Mouse (Mus musculus): ENCODE data around the gene Fndc3b.

Fndc3b gene

GRCm38 (mm10) chr3:27670416-27670815, 40.7 kb downstream of the Fndc3b start:
- no peak for DNase-seq (ENCODE audit: low spot score in 2 of 2)

- no peak for DNase-seq (ENCODE audit: low spot score in 2 of 2)
Measured at GRCm38 (mm10) chr3:27667280-27667679, 43.8 kb downstream of the Fndc3b start.

- no peak for DNase-seq (ENCODE audit: low spot score in 2 of 2)
Measured at GRCm38 (mm10) chr3:27665338-27665737, 45.8 kb downstream of the Fndc3b start.

GRCm38 (mm10) chr3:27663221-27663620, 47.9 kb downstream of the Fndc3b start:
- DNase-seq (ENCODE audit: low spot score in 2 of 2) = no peak

- no peak for DNase-seq (ENCODE audit: low spot score in 2 of 2)
Measured at GRCm38 (mm10) chr3:27658198-27658763, 52.8 kb downstream of the Fndc3b start.

- no peak for DNase-seq (ENCODE audit: low spot score in 2 of 2)
Measured at GRCm38 (mm10) chr3:27656764-27657390, 54.2 kb downstream of the Fndc3b start.

GRCm38 (mm10) chr3:27655673-27656072, 55.4 kb downstream of the Fndc3b start:
- no peak for DNase-seq (ENCODE audit: low spot score in 2 of 2)

GRCm38 (mm10) chr3:27655042-27655441, 56.1 kb downstream of the Fndc3b start:
- no peak for DNase-seq (ENCODE audit: low spot score in 2 of 2)

- DNase-seq (ENCODE audit: low spot score in 2 of 2) = no peak
Measured at GRCm38 (mm10) chr3:27652451-27653011, 58.6 kb downstream of the Fndc3b start.

- DNase-seq (ENCODE audit: low spot score in 2 of 2) = no peak
Measured at GRCm38 (mm10) chr3:27651731-27652130, 59.4 kb downstream of the Fndc3b start.

- DNase-seq (ENCODE audit: low spot score in 2 of 2) = no peak
Measured at GRCm38 (mm10) chr3:27650083-27650482, 61.0 kb downstream of the Fndc3b start.

GRCm38 (mm10) chr3:27649316-27649715, 61.8 kb downstream of the Fndc3b start:
- DNase-seq (ENCODE audit: low spot score in 2 of 2) = no peak

- no peak for DNase-seq (ENCODE audit: low spot score in 2 of 2)
Measured at GRCm38 (mm10) chr3:27642381-27642780, 68.7 kb downstream of the Fndc3b start.

GRCm38 (mm10) chr3:27639701-27640100, 71.4 kb downstream of the Fndc3b start:
- DNase-seq (ENCODE audit: low spot score in 2 of 2) = no peak

- no peak for DNase-seq (ENCODE audit: low spot score in 2 of 2)
Measured at GRCm38 (mm10) chr3:27637046-27637661, 74.0 kb downstream of the Fndc3b start.

GRCm38 (mm10) chr3:27635776-27636175, 75.3 kb downstream of the Fndc3b start:
- DNase-seq (ENCODE audit: low spot score in 2 of 2) = no peak

GRCm38 (mm10) chr3:27632880-27633279, 78.2 kb downstream of the Fndc3b start:
- DNase-seq (ENCODE audit: low spot score in 2 of 2) = no peak

- no peak for DNase-seq (ENCODE audit: low spot score in 2 of 2)
Measured at GRCm38 (mm10) chr3:27631112-27631511, 80.0 kb downstream of the Fndc3b start.

GRCm38 (mm10) chr3:27629716-27630115, 81.4 kb downstream of the Fndc3b start:
- DNase-seq (ENCODE audit: low spot score in 2 of 2) = no peak

GRCm38 (mm10) chr3:27626301-27626700, 84.8 kb downstream of the Fndc3b start:
- no peak for DNase-seq (ENCODE audit: low spot score in 2 of 2)

- no peak for DNase-seq (ENCODE audit: low spot score in 2 of 2)
Measured at GRCm38 (mm10) chr3:27625592-27625985, 85.5 kb downstream of the Fndc3b start.

- no peak for DNase-seq (ENCODE audit: low spot score in 2 of 2)
Measured at GRCm38 (mm10) chr3:27624974-27625591, 86.0 kb downstream of the Fndc3b start.

- DNase-seq (ENCODE audit: low spot score in 2 of 2) = no peak
Measured at GRCm38 (mm10) chr3:27622451-27622850, 88.7 kb downstream of the Fndc3b start.

Measured in frontal cortex, postnatal 14 days (tissue).